Mouse (Mus musculus): ENCODE measurements at regions not wholly inside any gene's neighbourhood (a gene's known extent, or its start where the extent isn't known, plus 50 kb on each side); places are given as distances from the start of the nearest gene placed in this dataset.
A peak's percentile ranks its signal among the peaks of the same experiment; 100 is the strongest.
"Not testable (repeated sequence)": the region's sequence is repeated elsewhere in the genome, so short reads cannot be mapped to it uniquely, and the experiment has no call there.

- DNase-seq (ENCODE audit: low spot score in 2 of 2) = peak; percentile 17 to 70
Observed at GRCm38 (mm10) chr12:17852138-17852537, 161.5 kb downstream of the Hpcal1 start.

- not testable (repeated sequence) for DNase-seq (ENCODE audit: low spot score in 2 of 2)
Observed at GRCm38 (mm10) chr12:17872491-17872890, 181.8 kb downstream of the Hpcal1 start.

- DNase-seq (ENCODE audit: low spot score in 2 of 2) = peak; percentile 78 to 81
Observed at GRCm38 (mm10) chr12:17881371-17882116, 190.9 kb downstream of the Hpcal1 start.

- DNase-seq (ENCODE audit: low spot score in 2 of 2) = peak; percentile 7 to 9
Observed at GRCm38 (mm10) chr12:17882117-17883116, 191.8 kb downstream of the Hpcal1 start.

- not testable (repeated sequence) for DNase-seq (ENCODE audit: low spot score in 2 of 2)
Observed at GRCm38 (mm10) chr12:17891663-17892310, 201.1 kb downstream of the Hpcal1 start.

GRCm38 (mm10) chr12:17913058-17913457 lies 222.4 kb downstream of the Hpcal1 start:
- DNase-seq (ENCODE audit: low spot score in 2 of 2) = not testable (repeated sequence)
